Mouse (Mus musculus): ENCODE data around the gene Cd40. TPM values are rescaled to one million over a fixed set of nuclear protein-coding genes. Genes with fewer than 3 reads are reported as not detected.
A peak's percentile ranks its signal among the peaks of the same experiment; 100 is the strongest.

Cd40 gene
- 6.0 TPM in 2 replicates for polyA plus RNA-seq (2015; fragmentation: Nextera tagmentation; extraction: Ambion mirVana)

DNA sequence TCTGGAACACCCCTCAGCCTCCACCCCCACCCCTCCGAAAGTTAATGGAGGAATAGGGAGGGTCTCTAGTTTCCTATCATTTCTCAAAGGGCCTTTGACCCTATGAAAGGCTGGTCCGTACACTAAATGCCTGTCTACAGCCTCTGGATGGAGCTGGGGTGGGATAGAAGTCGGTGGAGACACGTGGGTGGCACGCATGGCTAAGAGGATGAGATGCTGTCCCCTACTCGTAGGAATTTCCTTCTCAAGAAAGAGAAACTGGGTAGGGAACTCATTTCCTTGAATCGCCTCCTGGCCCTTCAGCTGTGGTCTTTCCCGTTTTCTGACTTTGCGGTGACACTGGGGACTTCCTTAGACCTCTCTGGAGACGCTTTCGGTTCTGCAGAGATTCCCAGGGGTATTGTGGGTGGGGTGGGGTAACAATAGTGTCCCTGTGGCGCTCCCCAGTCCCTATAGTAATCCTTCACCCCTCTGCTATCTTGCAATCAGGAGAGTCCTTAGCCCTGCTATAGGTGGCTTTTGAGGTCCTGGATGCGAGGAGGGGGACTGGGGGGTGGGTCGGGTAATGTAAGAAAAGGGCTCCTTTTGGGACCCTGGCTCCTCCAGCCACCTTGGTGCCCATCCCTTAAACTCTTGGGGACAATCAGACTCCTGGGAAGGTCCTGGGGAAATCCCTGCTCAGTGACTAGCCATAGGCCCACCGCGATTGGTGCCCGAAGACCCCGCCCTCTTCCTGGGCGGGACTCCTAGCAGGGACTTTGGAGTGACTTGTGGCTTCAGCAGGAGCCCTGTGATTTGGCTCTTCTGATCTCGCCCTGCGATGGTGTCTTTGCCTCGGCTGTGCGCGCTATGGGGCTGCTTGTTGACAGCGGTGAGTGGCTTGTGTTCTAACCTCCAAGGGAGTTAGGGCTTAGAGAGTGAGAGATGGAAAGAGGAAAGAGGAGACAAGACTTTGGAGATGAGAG lies at the start of gene Cd40:
TSS of gene Cd40 (plus strand) at position 740 of the 965 bp plus-strand sequence.
- H3K4me3 ChIP-seq (ENCODE audit: low read depth, low read length), result peak within 1 kb of the TSS; percentile 9; the same call in 1 of the 2 replicates
- no peaks in the 10 kb centered on the region for H3K9me3 ChIP-seq (replicated peaks; ENCODE audit: control insufficient read depth, low read length, poor library complexity, severe bottlenecking)
- peaks cover 12% of the 10 kb centered on the region for H3K4me1 ChIP-seq (ENCODE audit: control insufficient read depth, insufficient read depth, low read length)
- 0 out of 2 replicates have a peak, but pooled peaks have one; percentile 32 for ATAC-seq
- H3K9ac ChIP-seq (ENCODE audit: low read depth, low read length), result no peak within 1 kb of the TSS
- H3K27me3 ChIP-seq (ENCODE audit: control insufficient read depth, insufficient read depth, low read depth, low read length), result peaks cover 3% of the 10 kb centered on the region
- H3K36me3 ChIP-seq (ENCODE audit: control insufficient read depth, insufficient read depth, low read length), result no peaks in the 10 kb centered on the region
- H3K27ac ChIP-seq (ENCODE audit: low read length), result no peak within 1 kb of the TSS
- 12% methylated on average over 25 of the region's 25 CpGs for WGBS
- peak within 1 kb of the TSS; percentile 30 for H3K4me2 ChIP-seq (ENCODE audit: low read length)

DNA sequence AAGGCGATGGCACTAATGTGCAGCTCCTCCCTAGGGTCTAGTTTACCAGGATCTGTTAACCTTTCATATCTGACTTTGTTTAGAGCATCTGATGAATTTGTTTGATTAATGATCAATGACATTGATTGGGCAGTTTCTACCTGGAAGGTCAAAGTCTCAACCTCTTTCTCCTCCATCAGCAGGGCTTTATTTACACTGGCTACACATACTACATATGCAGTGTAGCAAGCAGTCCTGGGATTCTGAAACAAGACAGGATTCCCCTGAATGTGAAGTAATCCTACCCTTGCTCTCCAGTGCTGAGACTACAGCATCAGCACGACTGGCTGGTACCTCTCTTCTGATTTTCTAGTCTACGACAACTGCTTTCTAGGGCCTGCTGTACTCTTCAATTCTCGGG lies 48.6 kb upstream of the Cd40 start:
- 95% methylated on average over 4 of the region's 4 CpGs for WGBS
- no peaks in the 10 kb centered on the region for H3K9me3 ChIP-seq (replicated peaks; ENCODE audit: control insufficient read depth, low read length, poor library complexity, severe bottlenecking)

DNA sequence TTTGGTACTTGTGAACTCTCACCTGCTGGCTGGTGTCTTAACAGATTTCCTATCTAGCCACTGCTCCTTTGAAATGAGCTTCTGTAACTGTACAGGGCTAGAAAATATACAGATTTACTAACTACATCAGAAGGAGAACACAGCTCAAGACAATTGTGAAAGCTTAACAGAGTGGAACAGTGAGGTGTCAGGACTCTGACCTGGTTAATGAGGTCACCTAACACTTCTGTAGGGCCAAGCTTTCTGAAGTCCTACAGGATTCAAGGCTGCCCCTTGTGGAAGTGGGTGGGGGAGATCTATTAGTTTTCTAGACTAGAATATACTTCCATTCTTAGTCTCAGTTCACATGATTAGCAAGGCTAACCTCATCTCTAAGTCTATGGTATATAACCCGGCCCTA lies 47.4 kb upstream of the Cd40 start:
- no peak overlapping the region for H3K4me3 ChIP-seq (ENCODE audit: low read depth, low read length)
- no peak overlapping the region for H3K9ac ChIP-seq (ENCODE audit: low read depth, low read length)
- no peak overlapping the region for H3K27ac ChIP-seq (ENCODE audit: low read length)
- H3K4me2 ChIP-seq (ENCODE audit: low read length), result no peak overlapping the region
- no peaks in the 10 kb centered on the region for H3K9me3 ChIP-seq (replicated peaks; ENCODE audit: control insufficient read depth, low read length, poor library complexity, severe bottlenecking)
- no peak for ATAC-seq
- H3K36me3 ChIP-seq (ENCODE audit: control insufficient read depth, insufficient read depth, low read length), result peaks cover 83% of the 10 kb centered on the region
- no peaks in the 10 kb centered on the region for H3K27me3 ChIP-seq (ENCODE audit: control insufficient read depth, insufficient read depth, low read depth, low read length)
- no peaks in the 10 kb centered on the region for H3K4me1 ChIP-seq (ENCODE audit: control insufficient read depth, insufficient read depth, low read length)
- WGBS, result 97% methylated on average over 1 of the region's 1 CpGs

More for the DNA sequence above, 48.6 kb upstream of the Cd40 start:
- no peaks in the 10 kb centered on the region for H3K4me1 ChIP-seq (ENCODE audit: control insufficient read depth, insufficient read depth, low read length)
- no peak overlapping the region for H3K4me2 ChIP-seq (ENCODE audit: low read length)
- H3K27me3 ChIP-seq (ENCODE audit: control insufficient read depth, insufficient read depth, low read depth, low read length), result no peaks in the 10 kb centered on the region
- H3K9ac ChIP-seq (ENCODE audit: low read depth, low read length), result no peak overlapping the region
- ATAC-seq, result no peak
- no peak overlapping the region for H3K4me3 ChIP-seq (ENCODE audit: low read depth, low read length)
- no peak overlapping the region for H3K27ac ChIP-seq (ENCODE audit: low read length)
- peaks cover 84% of the 10 kb centered on the region for H3K36me3 ChIP-seq (ENCODE audit: control insufficient read depth, insufficient read depth, low read length)

DNA sequence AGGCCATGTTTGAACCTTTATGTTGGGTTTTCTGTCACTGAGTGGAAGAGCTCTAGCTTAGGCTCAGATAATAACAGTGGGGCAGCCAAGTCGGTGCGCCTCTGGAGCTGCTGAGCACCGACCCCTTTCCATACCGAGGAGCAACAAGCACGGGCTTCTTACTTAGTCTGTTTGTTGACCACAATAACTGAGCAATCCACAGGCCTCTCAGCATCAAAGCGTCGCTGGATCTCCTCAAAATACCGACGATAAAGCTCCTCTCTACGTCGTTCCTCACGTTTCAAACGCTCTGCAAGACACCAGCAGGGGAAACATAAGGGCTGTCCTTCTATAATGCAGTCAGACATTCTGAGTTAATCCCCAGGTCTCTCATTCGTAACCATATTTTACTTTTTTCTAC lies 46.3 kb upstream of the Cd40 start:
- no peak for ATAC-seq
- no peak overlapping the region for H3K27ac ChIP-seq (ENCODE audit: low read length)
- no peaks in the 10 kb centered on the region for H3K4me1 ChIP-seq (ENCODE audit: control insufficient read depth, insufficient read depth, low read length)
- no peaks in the 10 kb centered on the region for H3K9me3 ChIP-seq (replicated peaks; ENCODE audit: control insufficient read depth, low read length, poor library complexity, severe bottlenecking)
- peaks cover 75% of the 10 kb centered on the region for H3K36me3 ChIP-seq (ENCODE audit: control insufficient read depth, insufficient read depth, low read length)
- WGBS, result 96% methylated on average over 14 of the region's 14 CpGs
- no peak overlapping the region for H3K4me2 ChIP-seq (ENCODE audit: low read length)
- no peaks in the 10 kb centered on the region for H3K27me3 ChIP-seq (ENCODE audit: control insufficient read depth, insufficient read depth, low read depth, low read length)
- H3K9ac ChIP-seq (ENCODE audit: low read depth, low read length), result no peak overlapping the region
- no peak overlapping the region for H3K4me3 ChIP-seq (ENCODE audit: low read depth, low read length)

DNA sequence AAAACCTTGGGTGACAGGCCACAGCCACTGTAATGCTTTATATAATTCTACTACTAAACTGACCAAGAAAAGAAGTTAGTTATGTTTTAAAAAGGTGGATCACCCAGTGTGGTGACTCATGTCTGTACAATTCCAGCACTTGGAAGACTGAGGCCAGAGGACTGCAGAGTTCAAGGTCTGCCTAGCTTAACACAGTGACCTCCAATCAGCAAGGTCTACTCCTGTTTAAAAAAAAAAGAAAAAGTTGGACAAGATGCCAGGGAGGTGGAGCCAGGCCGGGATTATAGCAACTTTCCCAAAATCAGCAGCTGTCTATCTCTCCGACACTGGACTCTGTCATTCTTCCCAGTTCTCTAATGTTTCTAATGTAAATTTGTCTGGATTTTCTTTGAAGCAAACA lies 45.8 kb upstream of the Cd40 start:
- H3K4me2 ChIP-seq (ENCODE audit: low read length), result no peak overlapping the region
- WGBS, result 93% methylated on average over 2 of the region's 2 CpGs
- H3K36me3 ChIP-seq (ENCODE audit: control insufficient read depth, insufficient read depth, low read length), result peaks cover 73% of the 10 kb centered on the region
- no peak for ATAC-seq
- H3K27ac ChIP-seq (ENCODE audit: low read length), result no peak overlapping the region
- H3K4me3 ChIP-seq (ENCODE audit: low read depth, low read length), result no peak overlapping the region
- no peak overlapping the region for H3K9ac ChIP-seq (ENCODE audit: low read depth, low read length)
- no peaks in the 10 kb centered on the region for H3K4me1 ChIP-seq (ENCODE audit: control insufficient read depth, insufficient read depth, low read length)
- no peaks in the 10 kb centered on the region for H3K27me3 ChIP-seq (ENCODE audit: control insufficient read depth, insufficient read depth, low read depth, low read length)
- H3K9me3 ChIP-seq (replicated peaks; ENCODE audit: control insufficient read depth, low read length, poor library complexity, severe bottlenecking), result no peaks in the 10 kb centered on the region

DNA sequence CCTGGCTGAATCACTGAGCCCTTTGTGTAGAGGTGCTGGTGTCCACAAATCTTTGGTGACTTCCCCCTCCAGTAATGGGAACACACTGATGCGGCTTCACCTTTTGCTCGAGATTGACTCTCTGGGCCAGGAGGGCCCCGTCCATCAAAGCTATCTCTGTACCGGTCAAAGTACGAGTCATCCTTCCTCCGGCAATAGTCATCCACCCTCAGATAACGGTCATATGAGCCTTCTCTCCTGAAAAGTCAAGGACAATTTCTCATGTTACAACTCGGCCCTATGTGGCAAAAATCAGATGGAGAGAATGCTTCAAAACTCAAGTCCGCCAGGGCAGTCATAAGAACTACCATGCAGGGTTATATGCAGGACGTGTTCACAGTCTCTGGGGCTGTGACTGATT lies 45.1 kb upstream of the Cd40 start:
- Histone ChIP-seq H3K4me1 (ENCODE audit: control insufficient read depth, insufficient read depth, low read length) (no peaks in the 10 kb centered on the region), H3K27ac (ENCODE audit: low read length) (no peak overlapping the region), H3K9ac (ENCODE audit: low read depth, low read length) (no peak overlapping the region), H3K36me3 (ENCODE audit: control insufficient read depth, insufficient read depth, low read length) (peaks cover 67% of the 10 kb centered on the region), H3K4me2 (ENCODE audit: low read length) (no peak overlapping the region), H3K9me3 (replicated peaks; ENCODE audit: control insufficient read depth, low read length, poor library complexity, severe bottlenecking) (no peaks in the 10 kb centered on the region), H3K27me3 (ENCODE audit: control insufficient read depth, insufficient read depth, low read depth, low read length) (no peaks in the 10 kb centered on the region), H3K4me3 (ENCODE audit: low read depth, low read length) (no peak overlapping the region)
- no peak for ATAC-seq
- 94% methylated on average over 10 of the region's 10 CpGs for WGBS

DNA sequence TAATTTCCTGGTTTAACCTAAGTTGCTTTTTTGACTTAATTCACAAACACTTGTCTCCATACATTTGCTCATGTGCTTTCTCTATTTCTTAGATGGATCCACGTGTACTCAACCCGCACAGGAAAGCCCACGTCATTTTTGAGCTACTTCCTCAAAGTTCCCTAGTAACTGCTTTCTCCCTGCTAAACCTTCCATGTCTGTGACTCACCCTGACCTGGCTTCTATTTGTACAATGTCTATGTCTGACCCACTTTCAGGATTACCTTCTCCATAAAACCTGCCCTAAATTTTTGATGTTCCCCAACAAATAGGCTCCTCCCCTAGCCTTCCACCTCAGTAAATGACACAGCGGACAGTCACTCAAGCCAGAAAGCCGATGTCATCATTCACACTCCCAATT lies 40.5 kb upstream of the Cd40 start:
- H3K4me1 ChIP-seq (ENCODE audit: control insufficient read depth, insufficient read depth, low read length), result no peaks in the 10 kb centered on the region
- H3K4me2 ChIP-seq (ENCODE audit: low read length), result no peak overlapping the region
- H3K4me3 ChIP-seq (ENCODE audit: low read depth, low read length), result no peak overlapping the region
- 96% methylated on average over 5 of the region's 5 CpGs for WGBS
- ATAC-seq, result no peak
- H3K9ac ChIP-seq (ENCODE audit: low read depth, low read length), result no peak overlapping the region
- H3K27ac ChIP-seq (ENCODE audit: low read length), result no peak overlapping the region
- peaks cover 28% of the 10 kb centered on the region for H3K36me3 ChIP-seq (ENCODE audit: control insufficient read depth, insufficient read depth, low read length)
- no peaks in the 10 kb centered on the region for H3K27me3 ChIP-seq (ENCODE audit: control insufficient read depth, insufficient read depth, low read depth, low read length)
- H3K9me3 ChIP-seq (replicated peaks; ENCODE audit: control insufficient read depth, low read length, poor library complexity, severe bottlenecking), result no peaks in the 10 kb centered on the region

DNA sequence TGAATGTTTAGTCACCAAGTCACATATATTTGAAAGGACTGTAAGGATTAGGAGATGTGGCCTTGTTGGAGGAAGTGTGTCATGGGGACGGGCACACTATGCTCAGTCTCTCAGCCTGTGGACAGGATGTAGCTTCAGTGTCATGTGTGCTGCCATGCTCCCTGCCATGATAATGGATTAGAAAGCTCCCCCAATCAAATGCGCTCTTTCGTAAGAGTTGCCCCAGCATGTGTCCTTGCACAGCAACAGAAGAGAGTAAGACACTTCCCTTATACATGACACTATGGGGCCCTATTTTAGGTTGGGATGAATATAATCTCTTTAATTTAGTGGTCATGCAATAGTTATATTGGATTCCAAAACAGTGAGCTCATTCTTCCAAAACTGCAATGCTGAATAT lies 34.9 kb upstream of the Cd40 start:
- H3K27me3 ChIP-seq (ENCODE audit: control insufficient read depth, insufficient read depth, low read depth, low read length), result no peaks in the 10 kb centered on the region
- H3K36me3 ChIP-seq (ENCODE audit: control insufficient read depth, insufficient read depth, low read length), result peaks cover 2% of the 10 kb centered on the region; the same call in 1 of the 2 replicates
- H3K4me1 ChIP-seq (ENCODE audit: control insufficient read depth, insufficient read depth, low read length), result no peaks in the 10 kb centered on the region
- no peak for ATAC-seq
- H3K9ac ChIP-seq (ENCODE audit: low read depth, low read length), result no peak overlapping the region
- no peaks in the 10 kb centered on the region for H3K9me3 ChIP-seq (replicated peaks; ENCODE audit: control insufficient read depth, low read length, poor library complexity, severe bottlenecking)
- WGBS, result 63% methylated on average over 3 of the region's 3 CpGs
- H3K4me2 ChIP-seq (ENCODE audit: low read length), result no peak overlapping the region
- no peak overlapping the region for H3K4me3 ChIP-seq (ENCODE audit: low read depth, low read length)
- no peak overlapping the region for H3K27ac ChIP-seq (ENCODE audit: low read length)

DNA sequence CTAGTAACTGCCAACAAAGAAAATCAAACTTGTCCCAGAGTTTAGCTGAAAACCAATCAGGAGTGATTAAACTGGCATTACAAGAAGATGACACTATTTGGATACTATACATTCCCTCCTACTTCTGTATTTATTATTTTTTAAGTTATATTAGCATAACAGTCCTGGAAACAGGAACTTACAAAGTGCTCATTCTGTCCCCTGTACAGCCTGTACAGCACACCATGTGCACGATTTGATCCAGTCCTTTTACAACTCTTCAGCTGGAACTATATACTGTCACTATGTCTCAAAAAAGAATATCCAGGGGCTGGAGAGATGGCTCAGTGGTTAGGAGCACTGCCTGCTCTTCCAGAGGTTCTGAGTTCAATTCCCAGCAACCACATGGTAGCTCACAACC lies 28.3 kb upstream of the Cd40 start:
- Histone ChIP-seq H3K9ac (ENCODE audit: low read depth, low read length) (no peak overlapping the region), H3K27me3 (ENCODE audit: control insufficient read depth, insufficient read depth, low read depth, low read length) (no peaks in the 10 kb centered on the region), H3K27ac (ENCODE audit: low read length) (no peak overlapping the region), H3K9me3 (replicated peaks; ENCODE audit: control insufficient read depth, low read length, poor library complexity, severe bottlenecking) (no peaks in the 10 kb centered on the region), H3K4me1 (ENCODE audit: control insufficient read depth, insufficient read depth, low read length) (peaks cover 26% of the 10 kb centered on the region), H3K4me3 (ENCODE audit: low read depth, low read length) (no peak overlapping the region), H3K4me2 (ENCODE audit: low read length) (no peak overlapping the region), H3K36me3 (ENCODE audit: control insufficient read depth, insufficient read depth, low read length) (peaks cover 2% of the 10 kb centered on the region; the same call in 1 of the 2 replicates)
- 78% methylated on average over 1 of the region's 1 CpGs for WGBS
- no peak for ATAC-seq
